Mouse (Mus musculus): ENCODE data around the gene Erich3.
"Not testable (repeated sequence)": the region's sequence is repeated elsewhere in the genome, so short reads cannot be mapped to it uniquely, and the experiment has no call there.

The Erich3 gene

DNA sequence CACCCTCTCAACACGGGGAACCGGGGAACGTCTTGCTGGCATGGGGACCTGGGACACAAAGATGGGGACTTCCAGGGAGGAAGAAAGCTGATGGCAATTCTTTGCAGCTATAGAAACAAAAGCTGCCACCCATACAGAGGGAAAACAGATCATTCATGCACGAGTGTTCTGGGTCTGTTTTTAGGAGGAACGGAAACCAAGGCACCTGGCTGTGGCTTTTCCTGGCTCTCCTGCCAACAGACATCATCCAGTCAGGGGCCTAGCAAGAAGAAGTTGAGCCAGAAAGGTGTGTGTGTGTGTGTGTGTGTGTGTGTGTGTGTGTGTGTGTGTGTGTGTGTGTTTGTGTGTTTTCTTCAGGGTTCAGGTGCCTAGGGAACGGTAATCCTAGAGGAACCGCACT, at the start of gene Erich3:
TSS of gene Erich3 (plus strand) at position 315 of the 400 bp plus-strand sequence.
- DNase-seq (ENCODE audit: low read depth, low spot score): no peak

DNA sequence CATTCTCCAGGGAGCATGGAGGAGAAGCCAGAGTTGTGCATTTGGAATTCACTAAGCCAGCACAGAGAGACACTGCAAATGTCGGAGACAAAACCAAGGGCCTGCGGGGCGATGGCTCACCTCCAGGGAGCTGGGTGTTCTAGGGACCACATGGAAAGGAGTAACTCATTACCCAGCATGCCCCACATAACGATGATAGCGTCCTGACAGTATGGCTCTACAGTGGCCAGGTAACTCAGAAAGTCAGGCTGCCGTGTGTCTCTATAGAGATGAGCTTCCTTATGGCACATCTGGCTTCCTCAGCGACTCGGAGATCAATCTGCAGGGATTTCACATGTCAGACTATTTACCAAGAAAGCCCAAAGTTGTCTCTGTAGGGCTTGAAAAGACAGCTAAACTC, 48.9 kb upstream of the Erich3 start:
- no peak for DNase-seq (ENCODE audit: low read depth, low spot score)

DNA sequence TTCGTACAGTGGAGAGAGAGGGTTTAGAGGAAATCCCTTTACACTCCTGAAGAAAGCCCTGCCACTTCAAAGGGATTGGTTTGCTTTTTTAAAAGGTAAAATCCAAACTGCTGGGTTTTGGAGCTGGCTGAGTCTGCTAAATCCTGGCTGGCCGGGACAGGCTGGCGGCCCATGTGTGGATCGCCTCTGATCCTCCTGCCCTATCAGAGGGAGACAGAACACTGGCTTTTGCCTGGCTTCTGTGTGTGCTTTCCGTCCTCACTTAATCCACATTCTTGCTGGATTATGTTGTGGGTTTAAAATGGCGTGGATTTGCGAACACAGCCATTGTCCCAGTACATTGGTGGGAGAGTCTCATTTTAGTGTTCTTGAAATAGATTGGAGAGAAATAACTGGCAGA, 48.4 kb upstream of the Erich3 start:
- DNase-seq (ENCODE audit: low read depth, low spot score): no peak

DNA sequence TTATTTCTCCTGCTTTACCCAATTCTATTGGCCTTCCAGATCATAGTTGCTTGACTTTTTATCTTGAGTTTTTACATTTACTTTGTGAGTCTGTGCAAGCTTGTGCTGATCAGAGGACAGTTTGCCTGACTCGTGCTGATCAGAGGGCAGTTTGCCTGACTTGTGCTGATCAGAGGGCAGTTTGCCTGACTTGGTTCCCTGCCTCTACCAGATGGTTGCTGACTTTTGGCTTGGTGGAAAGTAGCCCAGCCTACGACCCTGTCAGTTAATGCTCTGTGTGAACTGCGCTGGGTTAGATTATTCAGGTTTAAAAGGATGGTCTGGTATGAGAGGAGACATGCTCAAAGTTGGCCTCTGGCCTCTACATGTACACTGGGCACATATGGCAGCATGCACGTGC, 47.6 kb upstream of the Erich3 start:
- no peak for DNase-seq (ENCODE audit: low read depth, low spot score)

DNA sequence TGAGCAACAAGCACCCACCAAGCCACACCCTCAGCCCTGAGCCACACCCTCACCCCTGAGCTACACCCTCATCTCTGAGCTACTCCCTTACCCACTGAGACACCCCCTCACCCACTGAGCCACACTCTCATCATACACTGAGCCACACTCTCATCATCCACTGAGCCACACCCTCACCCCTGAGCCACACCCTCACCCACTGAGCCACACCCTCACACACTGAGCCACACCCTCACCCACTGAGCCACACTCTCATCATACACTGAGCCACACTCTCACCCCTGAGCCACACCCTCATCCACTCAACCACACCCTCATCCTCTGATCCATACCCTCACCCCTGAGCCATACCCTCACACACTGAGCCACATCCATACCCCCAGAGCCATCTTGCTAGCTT, 35.4 kb upstream of the Erich3 start:
- DNase-seq (ENCODE audit: low read depth, low spot score): no peak

DNA sequence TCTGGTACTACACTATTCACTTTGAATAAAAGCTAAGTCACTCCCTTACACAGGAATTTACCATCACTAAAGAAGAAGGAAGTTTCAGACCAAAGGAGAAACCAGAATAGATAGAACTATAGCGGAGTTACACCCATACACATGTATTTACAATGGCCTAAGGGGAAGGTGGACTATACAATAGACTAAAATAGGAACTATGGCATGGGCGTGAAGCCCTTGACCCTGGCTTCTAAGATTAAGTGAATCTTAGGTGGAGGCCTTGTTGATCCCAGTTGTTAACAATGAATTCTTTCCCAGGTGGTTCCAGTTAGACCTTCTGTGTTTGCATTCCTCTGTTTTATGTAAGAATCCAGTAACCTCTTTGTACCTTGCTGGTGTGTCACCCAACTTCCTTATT, 32.4 kb upstream of the Erich3 start:
- not testable (repeated sequence) for DNase-seq (ENCODE audit: low read depth, low spot score)

DNA sequence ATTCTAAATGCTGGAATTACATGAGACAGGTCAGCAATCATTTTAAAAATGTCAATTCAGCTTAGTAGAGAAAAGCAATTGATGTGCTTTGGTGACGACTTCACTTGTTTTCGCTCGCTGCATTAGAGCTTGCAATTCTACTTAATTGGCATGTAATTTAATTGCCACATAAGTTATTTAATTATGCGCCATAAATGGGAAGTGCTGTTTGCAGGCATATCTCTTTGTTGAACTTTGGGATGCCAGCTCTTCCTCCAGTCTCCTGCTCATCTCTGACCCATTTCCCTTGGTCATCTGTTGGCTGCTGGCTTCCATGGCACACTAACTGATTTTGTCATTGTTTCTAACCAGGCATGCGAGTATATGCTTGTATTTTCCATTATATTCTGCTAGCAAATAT, 30.6 kb upstream of the Erich3 start:
- no peak for DNase-seq (ENCODE audit: low read depth, low spot score)

DNA sequence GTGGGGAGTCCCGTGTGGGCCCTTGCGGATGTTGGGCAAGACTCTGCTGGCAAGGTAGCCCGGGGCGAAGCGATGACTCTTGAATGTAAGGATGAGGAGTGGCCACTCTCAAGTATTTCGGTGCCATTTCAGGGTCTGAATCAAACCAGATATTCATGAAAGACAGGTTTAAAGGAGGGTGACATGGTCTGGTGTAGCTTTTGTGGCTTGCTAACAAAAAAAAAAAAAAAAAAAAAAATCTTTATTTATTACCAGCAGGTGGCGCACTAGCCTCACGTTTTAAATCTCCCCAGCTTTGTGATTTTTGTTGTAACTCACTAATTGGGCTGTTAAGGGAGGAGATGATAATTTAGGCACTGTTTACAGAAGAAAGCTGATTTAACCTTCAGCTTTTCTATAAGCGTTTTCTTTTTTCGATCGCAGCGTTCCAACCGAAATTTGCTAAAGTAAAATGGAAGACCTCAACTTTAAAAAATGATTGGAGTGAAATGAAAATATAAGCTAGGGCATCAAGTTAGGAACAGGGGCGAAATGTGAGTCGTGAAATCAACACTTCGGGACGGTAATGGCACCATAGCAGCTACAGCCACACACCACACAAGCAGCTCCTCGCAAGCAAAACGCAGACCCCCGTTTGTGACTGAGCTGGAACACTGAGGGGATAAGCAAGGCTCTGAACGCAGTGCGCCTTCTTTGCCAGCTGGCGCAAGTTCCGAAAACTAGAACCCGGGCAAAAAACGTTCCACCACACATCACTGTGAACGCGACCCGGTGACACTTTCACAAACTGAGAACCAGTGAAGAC, 16.8 kb upstream of the Erich3 start:
- peak; percentile 41 for DNase-seq (ENCODE audit: low read depth, low spot score)

DNA sequence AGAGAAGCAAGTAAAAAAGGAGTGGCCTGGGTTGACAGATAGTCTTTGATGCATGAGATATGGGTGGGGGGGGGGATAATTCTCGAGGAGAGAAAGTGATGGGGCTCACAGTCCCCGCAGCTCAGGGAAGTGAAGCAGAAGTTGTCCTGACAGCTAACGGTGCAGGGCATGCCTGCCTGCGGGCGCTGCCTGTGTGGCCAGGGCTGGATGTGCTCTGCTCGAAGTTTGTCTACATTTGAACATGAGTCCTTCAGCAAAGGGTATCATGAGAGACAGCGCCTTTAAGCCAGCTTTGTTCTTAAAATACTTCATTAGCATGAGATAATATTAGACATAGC, 16.2 kb upstream of the Erich3 start:
- no peak for DNase-seq (ENCODE audit: low read depth, low spot score)

DNA sequence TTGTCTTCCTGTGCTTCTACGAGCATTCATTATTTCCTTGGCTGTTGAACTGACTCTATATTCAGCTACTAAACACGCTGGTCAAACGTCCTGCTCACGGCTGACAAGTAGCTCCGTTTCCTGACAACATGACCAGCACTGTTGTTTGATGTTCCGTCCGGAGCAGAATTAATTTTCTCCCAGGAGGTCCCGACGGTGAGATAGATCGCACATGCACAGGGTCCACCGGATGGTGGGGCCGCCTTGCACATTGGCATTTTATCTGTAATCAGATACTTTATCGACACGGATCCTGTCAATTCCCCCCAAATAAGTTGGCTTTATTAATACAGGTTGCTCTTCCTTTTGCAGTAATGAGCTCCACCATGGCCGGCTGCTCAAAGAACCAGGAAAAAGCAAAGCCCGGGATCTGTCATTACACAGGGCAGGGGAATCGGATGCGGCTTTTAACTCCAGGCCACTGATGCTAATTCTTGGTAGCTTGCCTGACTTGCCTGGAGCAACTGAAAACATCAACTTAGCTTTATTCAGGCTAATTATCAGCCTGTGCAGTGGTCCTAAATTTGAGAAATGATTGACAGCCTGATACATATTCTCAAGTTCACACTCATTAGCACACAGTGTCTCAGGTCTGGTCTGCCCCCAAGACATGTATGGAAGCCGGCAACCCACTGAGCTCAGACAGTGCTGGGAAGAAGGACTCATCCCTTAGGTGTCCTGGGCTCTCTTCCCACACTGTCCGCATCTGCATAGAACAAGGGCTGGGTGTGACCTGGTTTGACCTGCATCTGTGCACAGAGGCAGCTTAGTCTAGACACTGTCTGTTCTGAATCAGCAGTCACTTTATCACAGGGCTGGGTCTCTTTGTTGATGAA, 14.0 kb upstream of the Erich3 start:
- DNase-seq (ENCODE audit: low read depth, low spot score): no peak

DNA sequence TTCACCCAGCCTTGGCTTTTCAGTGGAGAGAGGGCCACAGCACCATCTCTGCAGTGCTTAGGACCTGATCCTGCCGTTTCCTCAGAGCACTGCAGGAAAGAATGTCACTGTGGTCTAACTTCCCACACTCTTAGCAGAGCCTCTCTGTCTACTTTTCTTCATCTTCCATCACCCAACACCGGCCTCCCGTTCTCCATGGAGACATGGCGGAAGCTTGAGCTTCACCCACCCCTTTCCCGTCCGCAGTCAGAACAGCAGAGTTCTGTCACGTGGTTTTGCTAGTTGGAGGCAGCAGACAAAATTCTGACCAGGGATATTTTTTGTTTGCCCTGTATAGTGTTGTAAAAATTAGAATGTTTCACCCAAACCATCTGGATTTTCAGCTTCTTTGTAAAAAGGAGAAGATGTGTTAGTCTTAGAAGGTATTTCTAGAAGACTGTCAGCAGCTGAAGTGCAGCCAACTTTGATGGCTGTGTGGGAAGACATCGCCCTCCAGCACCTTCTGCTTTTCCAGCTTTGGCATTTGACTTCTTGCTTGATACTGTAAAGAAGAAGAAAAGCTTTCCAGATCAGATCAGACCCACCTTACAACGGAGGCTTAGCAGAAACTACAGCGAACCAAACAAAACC, 12.4 kb upstream of the Erich3 start:
- DNase-seq (ENCODE audit: low read depth, low spot score): no peak

DNA sequence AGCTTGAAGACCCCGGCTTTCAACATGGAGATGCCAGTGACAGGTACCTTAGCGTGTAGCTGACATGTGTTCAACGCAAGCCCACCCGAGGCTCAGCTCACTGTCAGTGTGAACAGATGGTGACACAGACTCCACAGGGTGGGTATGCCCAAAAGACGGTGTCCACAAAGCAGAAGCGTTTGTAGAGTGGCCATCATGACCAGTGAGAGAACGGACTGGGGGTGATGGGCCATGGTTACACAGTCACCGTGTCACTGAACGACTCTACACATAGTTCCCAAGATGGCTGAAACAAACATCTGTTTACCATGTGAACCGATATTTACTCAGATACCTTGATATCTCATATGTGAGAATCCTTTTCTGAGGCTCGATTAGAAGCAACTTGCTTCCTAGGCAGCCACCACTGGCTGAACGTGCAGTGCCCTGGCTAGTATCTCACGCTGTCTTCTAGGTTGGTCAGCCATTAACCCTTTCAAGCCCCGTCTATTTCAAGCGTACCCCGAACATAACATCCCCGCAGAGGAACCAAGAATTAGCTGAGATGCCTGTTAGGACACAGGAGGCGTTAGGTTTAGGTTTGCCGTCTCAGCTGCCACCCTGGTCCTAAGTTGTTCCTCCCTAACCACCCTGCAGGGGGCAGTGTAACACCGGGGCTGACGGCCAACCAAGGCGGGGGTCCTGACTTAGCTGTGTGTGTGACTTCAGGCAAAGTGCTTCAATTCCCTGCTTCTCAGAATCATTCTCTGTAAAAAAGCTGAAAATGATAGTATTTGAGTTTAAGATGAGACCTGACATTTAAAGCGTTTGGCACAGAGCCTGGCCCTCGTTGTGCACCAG, 10.9 kb upstream of the Erich3 start:
- DNase-seq (ENCODE audit: low read depth, low spot score): peak; percentile 41

DNA sequence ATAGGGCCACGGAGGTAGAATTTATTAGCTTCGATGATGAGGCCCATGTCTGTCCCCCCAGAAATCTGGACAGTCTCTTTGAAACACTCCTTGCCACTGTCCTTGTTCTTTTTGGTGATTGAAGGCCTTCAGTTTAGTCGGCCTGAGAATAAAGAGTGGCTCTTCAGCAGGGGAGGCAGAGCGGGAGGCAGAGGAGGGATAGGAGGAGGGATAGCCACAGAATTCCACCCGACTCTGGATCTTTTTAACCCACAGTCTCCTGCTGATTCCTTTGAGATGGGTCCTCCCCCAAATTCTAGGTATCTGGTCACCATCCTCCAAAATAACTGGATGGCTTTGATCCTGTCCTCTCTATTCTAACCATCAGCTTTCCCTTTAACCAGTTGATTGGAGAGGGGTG, 10.2 kb upstream of the Erich3 start:
- no peak for DNase-seq (ENCODE audit: low read depth, low spot score)

DNA sequence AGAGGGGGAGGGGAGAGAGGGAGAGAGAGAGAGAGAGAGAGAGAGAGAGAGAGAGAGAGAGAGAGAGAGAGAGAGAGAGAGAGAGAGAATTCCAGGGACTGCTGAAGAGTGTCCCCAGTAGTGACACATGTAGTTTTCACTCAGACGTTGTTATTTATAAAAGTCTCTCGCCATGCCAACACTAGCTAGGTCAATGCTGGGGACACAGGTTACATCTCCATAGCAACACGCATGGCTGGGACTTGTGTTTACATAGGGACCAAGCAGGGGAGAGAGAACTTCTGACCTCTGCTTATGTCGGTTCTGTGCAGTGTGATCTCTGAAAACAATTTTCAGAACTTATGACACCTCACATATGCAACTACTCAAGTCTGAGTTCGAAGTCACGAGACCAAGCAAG, 9.4 kb upstream of the Erich3 start:
- no peak for DNase-seq (ENCODE audit: low read depth, low spot score)

DNA sequence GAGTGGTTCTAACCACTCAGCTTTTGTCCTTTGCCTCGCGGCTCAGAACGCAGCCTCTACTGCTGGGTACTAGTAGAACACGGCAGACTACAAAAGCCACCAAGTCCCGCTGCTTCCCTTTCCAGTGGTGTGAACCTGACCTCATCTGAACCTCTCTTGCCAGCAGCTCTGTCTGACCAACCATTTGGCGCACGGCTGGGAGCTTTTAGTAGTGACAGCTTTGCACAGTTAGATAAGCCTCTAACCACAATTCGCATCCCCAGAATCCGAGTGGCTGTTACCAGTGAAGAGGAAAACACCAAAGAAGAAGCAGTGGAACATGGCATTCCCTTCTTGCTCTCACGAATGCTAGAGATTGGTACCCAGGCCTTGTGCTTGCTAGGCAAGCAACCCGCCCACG, 8.8 kb upstream of the Erich3 start:
- no peak for DNase-seq (ENCODE audit: low read depth, low spot score)

DNA sequence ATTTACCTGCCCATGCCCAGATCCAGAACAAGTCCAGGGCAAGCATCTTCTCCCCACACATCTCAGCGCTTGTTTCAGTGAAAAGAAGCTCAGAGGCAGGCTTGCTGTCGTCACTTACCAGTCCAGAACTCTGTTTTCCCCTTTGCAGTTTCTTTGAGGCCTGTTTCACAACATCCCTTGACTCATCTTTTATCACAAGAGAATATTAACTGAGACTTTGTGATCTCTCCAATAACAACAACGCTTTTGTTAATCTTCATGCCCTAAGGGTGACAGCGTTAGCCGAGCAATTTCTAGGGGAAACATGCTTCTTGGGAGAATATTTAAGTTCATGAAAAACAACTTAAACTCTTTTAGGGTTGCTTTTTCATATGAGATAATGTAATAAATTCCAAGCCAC, 7.9 kb upstream of the Erich3 start:
- DNase-seq (ENCODE audit: low read depth, low spot score): no peak

DNA sequence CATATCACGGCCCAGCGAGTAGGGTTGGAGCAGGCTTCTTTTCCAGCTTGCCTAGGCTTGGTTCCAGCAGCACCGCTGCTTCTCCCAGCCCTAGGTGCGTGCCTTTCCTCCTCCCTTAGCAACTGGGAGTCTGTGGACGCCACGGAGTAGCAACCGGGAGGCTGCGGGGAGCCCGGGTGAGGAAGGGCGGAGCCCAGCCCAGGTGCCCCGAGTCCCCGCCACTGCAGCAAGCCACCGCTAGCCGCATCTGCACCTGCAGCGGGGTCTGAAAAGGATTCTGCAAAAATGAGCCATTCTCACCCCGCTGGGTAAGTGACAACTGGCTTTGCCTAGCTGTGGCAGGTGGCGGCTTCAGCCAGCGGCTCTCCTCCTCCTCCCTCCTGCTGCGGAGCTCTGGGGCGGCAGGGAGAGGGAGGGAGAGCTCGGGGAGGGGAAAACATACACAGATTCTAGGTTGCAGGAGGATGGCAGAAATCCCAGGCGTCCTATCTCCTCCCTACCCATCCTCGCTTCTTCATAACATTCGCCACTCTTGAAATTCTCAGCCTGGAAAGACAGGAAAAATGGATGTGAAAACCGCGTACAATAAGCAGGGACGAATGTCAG, 420 bp downstream of the Erich3 start:
- peak; percentile 35 for DNase-seq (ENCODE audit: low read depth, low spot score)

DNA sequence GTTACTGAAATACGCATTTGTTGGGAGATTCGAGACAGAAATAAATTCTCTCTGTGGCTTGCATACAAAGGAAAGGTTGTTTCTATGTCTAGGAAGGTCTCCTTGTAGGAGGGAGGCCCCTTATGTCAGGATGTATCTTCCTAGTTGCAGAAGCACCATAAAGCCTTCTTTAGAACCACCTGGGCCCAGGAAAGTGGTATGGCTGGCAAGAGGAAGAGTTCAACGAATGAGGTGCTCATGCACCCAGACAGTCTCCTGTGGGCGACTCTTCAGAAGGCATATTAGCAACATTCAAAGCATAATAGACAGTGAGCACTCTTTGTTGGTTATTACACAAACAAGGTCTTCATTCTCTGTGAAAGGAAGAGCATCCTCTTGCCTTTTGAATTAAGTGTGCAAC, 977 bp downstream of the Erich3 start:
- DNase-seq (ENCODE audit: low read depth, low spot score): no peak

DNA sequence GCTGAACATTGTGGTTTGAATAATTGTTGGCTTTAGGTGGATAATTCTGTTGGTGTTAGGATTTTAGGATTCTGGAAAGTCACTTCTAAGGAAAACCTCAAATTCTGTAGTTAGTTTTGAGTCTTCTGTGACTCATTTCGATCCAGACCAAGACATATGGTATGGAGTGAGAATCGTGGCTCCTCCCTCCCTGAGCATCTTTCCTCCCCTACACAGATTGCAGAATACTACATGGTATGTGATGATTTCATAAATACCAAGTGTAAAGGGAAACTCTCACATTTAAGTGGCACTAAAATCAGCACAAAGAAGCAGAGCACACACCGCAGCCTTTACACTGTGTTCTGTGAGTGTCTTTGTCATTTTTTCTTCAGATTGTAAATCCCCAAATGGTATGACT, 4.8 kb downstream of the Erich3 start:
- DNase-seq (ENCODE audit: low read depth, low spot score): no peak

DNA sequence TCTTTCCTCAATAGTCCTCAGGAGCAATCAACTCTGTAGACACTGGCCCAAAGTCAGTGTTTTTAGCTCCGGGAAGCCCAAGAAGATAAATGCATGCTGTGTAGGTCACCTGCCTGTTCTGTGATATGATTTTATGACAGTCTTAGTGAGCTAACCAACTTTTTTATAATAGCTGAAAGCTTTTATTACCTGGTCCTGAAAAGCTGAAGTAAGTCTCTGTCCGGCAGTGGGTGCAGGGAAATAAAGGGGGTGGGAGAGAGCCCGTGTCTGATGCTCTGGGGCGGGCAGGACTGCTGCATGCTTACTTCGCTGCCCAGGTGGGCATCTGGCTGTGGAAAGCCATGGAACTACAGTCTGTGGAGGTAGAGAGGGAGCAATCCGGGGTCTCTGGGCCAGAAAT, 6.9 kb downstream of the Erich3 start:
- DNase-seq (ENCODE audit: low read depth, low spot score): no peak

DNA sequence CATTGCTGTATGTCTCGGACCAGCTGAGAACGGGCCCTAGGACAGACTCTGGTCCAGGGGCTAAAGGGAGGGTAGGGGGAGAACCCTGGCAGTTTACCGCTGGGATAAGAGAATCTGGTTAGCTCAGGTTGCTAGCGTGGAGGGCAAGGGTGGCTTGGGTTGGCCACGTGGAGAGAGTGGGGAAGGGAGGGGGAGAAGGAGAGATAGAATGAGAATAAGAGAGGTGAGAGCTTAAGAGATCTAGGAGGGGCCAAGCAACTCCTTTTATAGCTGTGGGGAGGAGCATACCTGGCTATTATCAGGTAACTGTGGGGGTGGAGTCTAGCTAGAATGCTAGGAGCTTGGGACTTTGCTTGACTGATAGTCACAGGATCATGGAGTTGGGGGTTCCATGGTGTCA, 7.4 kb downstream of the Erich3 start:
- no peak for DNase-seq (ENCODE audit: low read depth, low spot score)
